In the genomic region with DNA sequence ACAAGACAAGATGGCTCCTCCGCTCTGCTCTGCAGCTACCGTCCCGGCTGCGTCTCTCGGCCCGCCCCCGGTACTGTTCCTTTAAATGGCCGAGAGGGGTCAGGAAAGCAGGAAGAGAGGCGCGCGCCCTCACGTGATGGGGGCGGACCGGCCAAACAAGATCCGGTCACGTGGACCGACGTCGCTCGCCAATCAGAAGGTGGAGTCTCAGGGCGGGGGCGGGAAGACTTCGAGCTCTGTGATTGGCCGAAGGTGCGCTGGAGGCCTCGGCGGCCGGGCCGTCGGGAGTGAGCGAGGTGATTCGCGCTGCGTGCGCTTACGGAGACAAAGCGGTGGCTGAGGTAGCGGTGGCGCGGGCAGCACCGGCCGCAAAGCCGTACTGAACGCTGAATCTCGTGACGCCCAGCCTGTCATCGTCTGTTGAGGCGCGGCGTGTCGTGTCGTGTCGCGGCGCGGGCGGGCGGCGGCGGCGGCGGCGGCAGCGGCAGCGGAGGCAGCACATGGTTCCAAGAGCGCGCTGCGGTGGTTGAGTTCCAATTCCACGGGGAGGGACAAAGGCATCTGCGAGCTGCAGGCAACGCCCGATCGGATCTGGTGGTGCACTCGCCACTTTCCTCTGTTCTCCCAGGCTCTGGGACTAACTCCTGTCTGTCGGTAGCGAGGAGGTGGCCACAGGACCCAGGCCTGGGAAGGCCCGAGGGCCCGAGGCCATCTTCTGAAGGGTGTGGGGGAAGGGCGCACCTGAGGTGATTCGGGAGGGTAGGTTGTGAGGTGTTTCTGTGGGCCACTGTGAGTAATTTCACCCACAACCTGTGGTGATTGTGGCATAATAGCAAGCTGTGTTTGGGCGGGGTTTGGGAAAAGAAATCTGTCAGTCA, we compare ENCODE assay signal across 8 mouse cellular contexts. TPM values are rescaled to one million over a fixed set of nuclear protein-coding genes. Genes with fewer than 3 reads are reported as not detected.
DNase-seq lines count a peak whose midpoint lies in the region; ATAC-seq lines count a peak whose summit lies in the region.

A gene (plus strand): TSS at position 228 of the 878 bp plus-strand sequence.

- ATAC-seq in hindbrain, embryonic 16.5 days: peak; percentile 99

- no peaks in the 10 kb centered on the region for H3K27me3 ChIP-seq in hindbrain, embryonic 16.5 days (replicated peaks; ENCODE audit: control insufficient read depth, insufficient read depth, low read length)

- under 1% methylated on average over 76 of the region's 81 CpGs for WGBS in hindbrain, embryonic 16.5 days
- 4% methylated on average over 74 of the region's 81 CpGs for WGBS in macrophage (ENCODE audit: missing documents)

- peaks cover 14% of the 10 kb centered on the region for H3K9me3 ChIP-seq in hindbrain, embryonic 16.5 days (ENCODE audit: control insufficient read depth, low read length)

- H3K4me1 ChIP-seq in hindbrain, embryonic 16.5 days (ENCODE audit: control insufficient read depth, insufficient read depth, low read depth, low read length): peaks cover 20% of the 10 kb centered on the region

- H3K27ac ChIP-seq in hindbrain, embryonic 16.5 days (ENCODE audit: low read depth, low read length): peak within 1 kb of the TSS; percentile 94
- H3K27ac ChIP-seq in macrophage: peak within 1 kb of the TSS; percentile 80

- peak within 1 kb of the TSS; percentile 53 for H3K4me3 ChIP-seq in hindbrain, embryonic 16.5 days (ENCODE audit: low read length)
- peak within 1 kb of the TSS; percentile 81 for H3K4me3 ChIP-seq in macrophage (ENCODE audit: inconsistent target)

- H3K36me3 ChIP-seq in hindbrain, embryonic 16.5 days (ENCODE audit: control insufficient read depth, insufficient read depth, low read length): peaks cover 24% of the 10 kb centered on the region
- peaks cover 24% of the 10 kb centered on the region for H3K36me3 ChIP-seq in macrophage (ENCODE audit: inconsistent target)

- DNase-seq in WW6 (ENCODE audit: low read depth, low spot score): peak; percentile 99
- DNase-seq in cerebellum, postnatal 4 days (ENCODE audit: low spot score in 2 of 2): peak; percentile 87 to 95
- DNase-seq in gastrocnemius, adult 18-20 months (ENCODE audit: low spot score): peak; percentile 97
- DNase-seq in left cerebral cortex, adult 18-20 months (ENCODE audit: low spot score in 2 of 2): peak; percentile 96 to 97
- peak; percentile 98 for DNase-seq in right cerebral cortex, adult 18-20 months
- DNase-seq in urinary bladder, postnatal 10 days (ENCODE audit: low spot score): peak; percentile 83

- peak within 1 kb of the TSS; percentile 80 for H3K9ac ChIP-seq in hindbrain, embryonic 16.5 days (ENCODE audit: low read depth, low read length)

- peak within 1 kb of the TSS; percentile 76 for H3K4me2 ChIP-seq in hindbrain, embryonic 16.5 days (ENCODE audit: low read length)

- H3K79me2 ChIP-seq in macrophage (ENCODE audit: inconsistent target): peaks cover 91% of the 10 kb centered on the region

RNA-seq across cellular contexts. Expression of the gene that starts here (rescaled TPM):
- total RNA-seq in gastrocnemius, adult 18-20 months (2021): 10 to 100 TPM; 17.2 to 17.7 TPM
- polyA plus RNA-seq in hindbrain, embryonic 16.5 days (2015; fragmentation: Nextera tagmentation; extraction: Ambion mirVana): 25.9 and 31.0 TPM in 2 replicates
- total RNA-seq in left cerebral cortex, adult 18-20 months (2021): 10 to 100 TPM; 35.4 to 39.6 TPM
- total RNA-seq in macrophage (2018; cell fraction: chromatin; rRNA removed): 100 to 1,000 TPM in 18 of 26 experiments, 10 to 100 TPM in 8; 48.7 to 190 (median 112) TPM
- total RNA-seq in macrophage (2018; cell fraction: cytosol; rRNA removed): 10 to 100 TPM; 10.1 to 28.8 (median 19.5) TPM
- 10 to 100 TPM; 36.0 to 97.3 (median 56.0) TPM for total RNA-seq in macrophage (2018; cell fraction: nucleus; rRNA removed)
- polyA plus RNA-seq in macrophage (2018): 15.7 to 23.7 TPM (median 23.7 TPM) in 3 replicates

Comparison
In these comparisons a context has a peak if more than half of its experiments do, and no peak if none do; other contexts are left out.
1. Peak in every context shown above with its lines: DNase-seq, ATAC-seq, H3K4me3 ChIP-seq and H3K27ac ChIP-seq.